Mouse (Mus musculus): ENCODE results near the gene Map3k9. TPM values are rescaled to one million over a fixed set of nuclear protein-coding genes. Genes with fewer than 3 reads are reported as not detected.

Gene Map3k9
- polyA plus RNA-seq, 1 experiment from 2014 or later = 2.4 TPM

Other genes with a start within 250 kb of the Map3k9 start
- 27.3 and 30.5 TPM in 2 replicates for gene Gm20498, start 248.3 kb downstream of the Map3k9 start, polyA plus RNA-seq (2014; fragmentation: Nextera tagmentation; extraction: Ambion mirVana)
- gene Synj2bp, start 248.3 kb downstream of the Map3k9 start, polyA plus RNA-seq (2014; fragmentation: Nextera tagmentation; extraction: Ambion mirVana) = 35.5 and 39.7 TPM in 2 replicates
- 0.18 and 0.30 TPM in 2 replicates for gene Adam21, start 212.7 kb downstream of the Map3k9 start, polyA plus RNA-seq (2014; fragmentation: Nextera tagmentation; extraction: Ambion mirVana)
- 70.0 and 73.2 TPM in 2 replicates for gene Med6, start 186.2 kb downstream of the Map3k9 start, polyA plus RNA-seq (2014; fragmentation: Nextera tagmentation; extraction: Ambion mirVana)
- gene Ttc9, start 149.9 kb downstream of the Map3k9 start, polyA plus RNA-seq (2014; fragmentation: Nextera tagmentation; extraction: Ambion mirVana) = 1.3 and 1.4 TPM in 2 replicates
- 18.2 and 23.6 TPM in 2 replicates for gene Pcnx, start 78.8 kb upstream of the Map3k9 start, polyA plus RNA-seq (2014; fragmentation: Nextera tagmentation; extraction: Ambion mirVana)